Mouse (Mus musculus) hindbrain, embryonic 11.5 days (tissue): ENCODE data around the gene Unc5a. TPM values are rescaled to one million over a fixed set of nuclear protein-coding genes. Genes with fewer than 3 reads are reported as not detected.

ENCODE experiments used
- ATAC-seq: fragments of 200-750 bp; cut with Nextera tagmentation; 2 replicates; pipeline ENCODE4 v1.8.0; 2017; ENCODE audit warnings: mild to moderate bottlenecking, moderate TSS enrichment, moderate library complexity; ENCODE audit not compliant: low FRiP score
- DNase-seq: peaks from one replicate; pipeline ENCODE4 v3.0.0-alpha.2; 2015; ENCODE audit warnings: low spot score
- H3K27ac ChIP-seq: fragments of 300-500 bp; sonication (generic); 2 replicates; pipeline ENCODE4 v1.5.1; 2014; ENCODE audit warnings: mild to moderate bottlenecking, low read depth, low read length
- H3K27me3 ChIP-seq: fragments of 300-500 bp; sonication (generic); 2 replicates; pipeline ENCODE4 v1.6.1; 2014; ENCODE audit warnings: mild to moderate bottlenecking, low read length, moderate library complexity, mixed read lengths; ENCODE audit not compliant: control insufficient read depth, insufficient read depth
- H3K36me3 ChIP-seq: fragments of 300-500 bp; sonication (generic); 2 replicates; pipeline ENCODE4 v1.6.1; 2014; ENCODE audit warnings: mild to moderate bottlenecking, low read length, moderate library complexity, mixed read lengths; ENCODE audit not compliant: control insufficient read depth, insufficient read depth
- H3K4me1 ChIP-seq: fragments of 300-500 bp; sonication (generic); replicated peaks from 2 replicates; pipeline ENCODE4 v1.6.1; 2014; ENCODE audit warnings: low read length, mixed read lengths; ENCODE audit not compliant: control insufficient read depth, insufficient read depth
- H3K4me2 ChIP-seq: fragments of 300-500 bp; sonication (generic); replicated peaks from 2 replicates; pipeline ENCODE4 v1.6.1; 2014; ENCODE audit warnings: mild to moderate bottlenecking, low read depth, low read length
- H3K4me3 ChIP-seq: fragments of 300-500 bp; sonication (generic); 2 replicates; pipeline ENCODE4 v1.5.1; 2014; ENCODE audit warnings: low read depth, low read length
- H3K9ac ChIP-seq: fragments of 300-500 bp; sonication (generic); 2 replicates; pipeline ENCODE4 v1.6.1; 2014; ENCODE audit warnings: low read depth, low read length
- H3K9me3 ChIP-seq: fragments of 300-500 bp; sonication (generic); 2 replicates; pipeline ENCODE4 v1.6.1; 2016; ENCODE audit warnings: low read length; ENCODE audit not compliant: control insufficient read depth
- WGBS: fragments of 180-500 bp; shearing (Covaris S2); extraction: QIAGEN DNeasy Blood & Tissue Kit; methylation state at CpG from one replicate; pipeline ENCODE4 v1.1.7; 2014; 5-methylcytosine and 5-hydroxymethylcytosine counted together
- polyA plus RNA-seq: library from polyadenylated mRNA; unstranded; fragments of >200 nt; fragmentation: Nextera tagmentation; extraction: Ambion mirVana; gene quantifications from 2 replicates; pipeline ENCODE4 v1.2.1, GENCODE M21; 2014

Unc5a gene
- polyA plus RNA-seq, 1 experiment from 2014 or later: 2.9 TPM

DNA sequence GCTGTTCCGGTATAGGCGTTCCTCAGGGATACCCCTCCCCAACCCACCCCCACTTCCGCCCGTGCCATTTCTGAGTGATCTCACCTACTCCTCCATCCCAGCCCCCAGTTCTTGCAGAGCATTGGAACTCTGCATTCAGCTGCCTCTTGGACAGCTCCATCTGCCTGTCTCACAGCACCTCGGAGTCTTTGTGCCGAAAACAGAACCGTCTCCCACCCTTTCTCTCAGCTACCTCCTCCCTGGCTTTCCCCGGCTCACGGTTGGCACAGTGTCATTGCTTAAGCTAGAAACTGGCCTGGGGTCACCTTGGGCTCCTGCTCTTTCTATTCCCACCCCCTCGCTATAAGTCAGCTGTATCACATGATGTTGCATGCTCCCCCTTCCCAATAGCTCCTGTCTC, 51.2 kb downstream of the Unc5a start:
- H3K9me3 ChIP-seq: no peaks in the 10 kb centered on the region
- H3K27me3 ChIP-seq: peaks cover 20% of the 10 kb centered on the region
- no peak overlapping the region for H3K9ac ChIP-seq
- H3K4me1 ChIP-seq: peaks cover 9% of the 10 kb centered on the region; the same call in 1 of the 2 replicates
- DNase-seq: no peak
- H3K27ac ChIP-seq: no peak overlapping the region
- H3K4me2 ChIP-seq: no peak overlapping the region
- ATAC-seq: no peak
- H3K4me3 ChIP-seq: no peak overlapping the region
- 86% methylated on average over 10 of the region's 10 CpGs for WGBS
- H3K36me3 ChIP-seq: no peaks in the 10 kb centered on the region

DNA sequence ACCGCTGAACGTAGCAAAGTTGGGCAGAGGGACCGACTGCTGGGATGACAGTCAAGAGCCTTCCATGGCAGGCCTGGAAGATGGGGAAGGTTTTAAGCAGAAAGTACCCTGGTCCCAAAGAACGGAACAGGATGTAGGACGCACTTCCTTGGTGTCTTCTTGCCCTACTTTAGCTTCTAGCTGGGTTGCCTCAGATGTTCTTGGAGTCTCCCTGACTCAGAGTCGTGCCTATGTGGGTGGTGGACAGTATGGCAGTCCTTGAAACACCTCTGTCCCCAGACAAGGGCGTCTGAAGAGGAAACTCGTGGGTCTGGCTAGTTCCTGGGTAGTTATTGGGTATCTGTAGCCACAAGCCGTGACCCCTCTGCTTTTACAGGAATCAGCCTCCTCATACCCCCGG, 52.9 kb downstream of the Unc5a start:
- no peaks in the 10 kb centered on the region for H3K9me3 ChIP-seq
- WGBS: 77% methylated on average over 10 of the region's 10 CpGs

DNA sequence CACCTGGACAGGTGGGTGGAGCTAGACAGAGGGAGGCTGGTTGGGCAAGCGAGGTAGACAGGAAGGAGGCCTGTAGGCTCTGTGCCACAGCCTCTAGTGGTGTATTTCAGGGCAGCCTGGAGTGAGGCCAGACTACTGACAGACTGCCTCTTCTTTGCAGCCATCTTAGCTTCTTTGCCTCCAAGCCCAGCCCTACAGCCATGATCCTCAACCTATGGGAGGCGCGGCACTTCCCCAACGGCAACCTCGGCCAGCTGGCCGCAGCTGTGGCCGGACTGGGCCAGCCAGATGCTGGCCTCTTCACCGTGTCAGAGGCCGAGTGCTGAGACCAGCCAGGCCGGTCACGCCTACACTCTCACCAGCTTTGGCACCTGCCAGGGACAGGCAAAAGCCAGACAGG, 55.4 kb downstream of the Unc5a start:
- DNase-seq (no peak), ATAC-seq (no peak)
- Histone ChIP-seq H3K4me2 (no peak overlapping the region), H3K4me1 (peaks cover 12% of the 10 kb centered on the region), H3K27me3 (peaks cover 19% of the 10 kb centered on the region), H3K9me3 (no peaks in the 10 kb centered on the region), H3K4me3 (no peak overlapping the region), H3K27ac (no peak overlapping the region), H3K36me3 (no peaks in the 10 kb centered on the region), H3K9ac (no peak overlapping the region)
- 69% methylated on average over 11 of the region's 11 CpGs for WGBS

More for the DNA sequence above, 52.9 kb downstream of the Unc5a start:
- Histone ChIP-seq H3K36me3 (no peaks in the 10 kb centered on the region), H3K4me1 (peaks cover 9% of the 10 kb centered on the region; the same call in 1 of the 2 replicates), H3K4me2 (no peak overlapping the region), H3K27me3 (peaks cover 21% of the 10 kb centered on the region), H3K4me3 (no peak overlapping the region), H3K27ac (no peak overlapping the region), H3K9ac (no peak overlapping the region)
- DNase-seq: no peak
- ATAC-seq: no peak

DNA sequence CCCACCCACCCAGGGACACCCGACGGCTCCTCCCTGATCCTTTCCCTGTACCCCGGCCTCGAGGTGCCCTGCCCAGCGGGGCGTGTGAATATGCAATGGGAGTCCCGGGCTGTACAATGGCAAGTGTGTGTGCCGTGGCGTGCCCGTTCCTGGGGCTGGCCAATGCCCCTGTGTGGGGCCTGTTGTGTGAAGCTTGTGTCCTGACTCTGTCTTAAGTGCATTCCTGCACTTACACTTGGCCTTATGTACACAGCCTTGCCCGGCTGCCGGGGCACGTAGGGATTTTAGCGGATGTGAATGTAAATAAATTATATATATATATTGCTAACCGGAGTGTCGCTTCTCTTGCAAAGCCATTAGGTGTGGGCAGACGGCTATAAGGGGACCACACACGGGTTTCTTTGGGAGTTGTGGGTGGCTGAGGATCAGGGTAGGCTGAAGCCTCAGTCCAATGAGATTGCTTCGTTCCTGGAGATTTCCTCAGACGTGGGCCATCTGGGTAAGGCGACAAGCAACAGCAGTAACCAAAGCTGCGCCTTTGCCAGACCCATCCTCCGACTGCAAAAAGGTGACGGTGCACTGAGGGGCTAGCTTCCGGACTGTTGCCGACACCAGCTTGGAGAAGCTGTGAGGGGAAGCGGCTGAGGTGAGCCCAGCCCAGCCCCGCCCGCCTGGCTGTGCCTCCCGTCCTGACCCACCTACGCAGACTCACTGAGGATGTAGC, 56.6 kb downstream of the Unc5a start:
- no peaks in the 10 kb centered on the region for H3K36me3 ChIP-seq
- H3K4me2 ChIP-seq: no peak overlapping the region
- no peak overlapping the region for H3K27ac ChIP-seq
- no peak overlapping the region for H3K4me3 ChIP-seq
- H3K9ac ChIP-seq: no peak overlapping the region
- H3K9me3 ChIP-seq: no peaks in the 10 kb centered on the region
- ATAC-seq (no peak), DNase-seq (no peak)
- 71% methylated on average over 31 of the region's 31 CpGs for WGBS
- H3K27me3 ChIP-seq: peaks cover 18% of the 10 kb centered on the region
- peaks cover 12% of the 10 kb centered on the region for H3K4me1 ChIP-seq

DNA sequence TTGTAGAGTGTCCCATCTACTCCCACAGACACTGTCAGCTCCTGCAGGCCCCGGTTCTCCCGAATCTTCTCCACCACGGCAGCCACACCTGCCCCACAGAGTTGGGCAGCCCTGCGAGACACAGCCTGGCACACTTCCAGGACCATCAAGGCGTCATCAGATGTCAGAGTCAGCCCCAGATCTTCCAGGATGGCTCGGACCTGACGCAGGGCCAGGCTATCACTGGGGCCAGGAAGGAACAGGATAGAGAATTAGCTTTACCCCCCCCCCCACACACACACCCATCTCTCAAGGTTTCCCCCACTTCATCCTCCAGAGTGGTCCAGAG, 57.2 kb downstream of the Unc5a start:
- 78% methylated on average over 7 of the region's 7 CpGs for WGBS
- ATAC-seq: no peak
- Histone ChIP-seq H3K4me1 (peaks cover 12% of the 10 kb centered on the region), H3K27me3 (peaks cover 22% of the 10 kb centered on the region), H3K4me2 (no peak overlapping the region), H3K27ac (no peak overlapping the region), H3K9ac (no peak overlapping the region), H3K9me3 (no peaks in the 10 kb centered on the region), H3K36me3 (no peaks in the 10 kb centered on the region), H3K4me3 (no peak overlapping the region)
- DNase-seq: no peak

DNA sequence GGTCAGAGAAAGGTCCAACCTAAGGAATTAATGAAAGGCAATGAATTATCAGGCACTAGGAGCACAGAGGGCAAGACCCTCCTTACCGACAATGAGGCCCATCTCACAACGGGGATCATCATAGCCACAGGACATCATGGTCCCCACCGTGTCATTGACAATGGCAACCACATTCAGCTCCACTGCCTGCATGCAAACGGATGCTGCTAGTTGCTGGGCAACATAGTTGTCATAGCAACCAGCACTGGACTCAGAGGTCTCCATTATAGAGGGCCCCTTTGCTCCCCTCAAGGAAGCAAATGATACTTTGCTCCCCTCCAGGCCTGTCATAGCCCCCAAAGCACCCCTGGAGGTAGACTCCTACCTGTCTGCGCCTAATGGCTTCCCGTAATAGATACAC, 59.4 kb downstream of the Unc5a start:
- Histone ChIP-seq H3K4me1 (peaks cover 12% of the 10 kb centered on the region), H3K4me2 (no peak overlapping the region)
- 40% methylated on average over 6 of the region's 6 CpGs for WGBS

DNA sequence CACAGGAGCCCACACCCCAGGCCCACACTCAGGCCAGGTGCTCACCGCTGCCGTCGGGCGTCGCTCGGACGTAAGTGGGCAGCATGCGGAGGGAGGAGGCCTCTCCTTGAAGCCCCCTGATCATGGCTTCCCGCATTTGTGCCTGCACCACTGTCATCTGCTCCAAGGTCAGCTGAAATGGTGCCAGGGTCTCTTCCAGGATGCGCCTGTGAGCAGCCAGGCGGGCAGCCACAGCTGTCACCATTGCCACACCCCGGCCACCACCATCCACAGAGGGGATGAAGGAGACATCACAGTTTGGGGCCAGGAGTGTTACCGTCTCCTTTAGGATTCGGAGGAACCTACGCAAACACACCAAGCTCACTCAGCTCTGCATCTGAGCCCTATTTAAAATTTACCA, 61.9 kb downstream of the Unc5a start:
- peaks cover 20% of the 10 kb centered on the region for H3K27me3 ChIP-seq
- no peak for DNase-seq
- no peaks in the 10 kb centered on the region for H3K9me3 ChIP-seq
- no peak overlapping the region for H3K4me3 ChIP-seq
- peaks cover 10% of the 10 kb centered on the region for H3K4me1 ChIP-seq
- no peak overlapping the region for H3K4me2 ChIP-seq
- H3K36me3 ChIP-seq: no peaks in the 10 kb centered on the region
- no peak overlapping the region for H3K9ac ChIP-seq
- no peak overlapping the region for H3K27ac ChIP-seq
- WGBS: 88% methylated on average over 15 of the region's 15 CpGs
- ATAC-seq: no peak

More for the DNA sequence above, 59.4 kb downstream of the Unc5a start:
- H3K9me3 ChIP-seq: no peaks in the 10 kb centered on the region
- H3K36me3 ChIP-seq: no peaks in the 10 kb centered on the region
- DNase-seq: peak; percentile 81
- no peak overlapping the region for H3K4me3 ChIP-seq
- ATAC-seq: 0 out of 2 replicates have a peak, but pooled peaks have one; percentile 17
- peaks cover 24% of the 10 kb centered on the region for H3K27me3 ChIP-seq
- no peak overlapping the region for H3K9ac ChIP-seq
- H3K27ac ChIP-seq: no peak overlapping the region

DNA sequence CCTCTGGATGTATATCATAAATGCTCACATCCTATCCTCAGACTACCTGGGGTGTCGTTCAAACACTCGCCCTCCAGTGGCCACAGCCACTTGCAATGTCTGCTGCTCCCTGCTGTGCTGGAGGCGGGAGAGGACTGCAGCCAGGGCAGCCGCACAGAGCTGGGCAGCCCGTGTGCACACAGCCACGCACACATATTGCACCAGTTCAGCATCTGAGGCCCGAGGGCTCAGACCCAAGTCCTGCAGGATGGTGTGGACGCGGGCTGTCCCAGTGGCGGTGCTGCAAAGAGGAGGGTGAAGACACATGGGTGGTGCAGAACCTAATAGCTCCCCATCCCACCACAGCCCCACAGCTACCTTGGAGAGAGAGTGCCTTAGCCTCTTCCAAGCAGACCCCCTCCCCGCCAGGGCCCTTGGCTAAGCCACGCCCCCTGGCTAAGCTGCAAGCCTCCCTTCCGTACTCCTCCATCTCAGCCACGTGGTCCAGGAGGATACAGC, 62.8 kb downstream of the Unc5a start:
- no peak overlapping the region for H3K9ac ChIP-seq
- H3K9me3 ChIP-seq: no peaks in the 10 kb centered on the region
- H3K4me3 ChIP-seq: no peak overlapping the region
- no peak overlapping the region for H3K27ac ChIP-seq
- peak overlapping the region; percentile 11; the same call in 1 of the 2 replicates for H3K4me2 ChIP-seq
- H3K27me3 ChIP-seq: peaks cover 18% of the 10 kb centered on the region
- WGBS: 4% methylated on average over 14 of the region's 14 CpGs
- no peaks in the 10 kb centered on the region for H3K36me3 ChIP-seq
- DNase-seq: no peak
- ATAC-seq: peak; percentile 39
- H3K4me1 ChIP-seq: peaks cover 10% of the 10 kb centered on the region

DNA sequence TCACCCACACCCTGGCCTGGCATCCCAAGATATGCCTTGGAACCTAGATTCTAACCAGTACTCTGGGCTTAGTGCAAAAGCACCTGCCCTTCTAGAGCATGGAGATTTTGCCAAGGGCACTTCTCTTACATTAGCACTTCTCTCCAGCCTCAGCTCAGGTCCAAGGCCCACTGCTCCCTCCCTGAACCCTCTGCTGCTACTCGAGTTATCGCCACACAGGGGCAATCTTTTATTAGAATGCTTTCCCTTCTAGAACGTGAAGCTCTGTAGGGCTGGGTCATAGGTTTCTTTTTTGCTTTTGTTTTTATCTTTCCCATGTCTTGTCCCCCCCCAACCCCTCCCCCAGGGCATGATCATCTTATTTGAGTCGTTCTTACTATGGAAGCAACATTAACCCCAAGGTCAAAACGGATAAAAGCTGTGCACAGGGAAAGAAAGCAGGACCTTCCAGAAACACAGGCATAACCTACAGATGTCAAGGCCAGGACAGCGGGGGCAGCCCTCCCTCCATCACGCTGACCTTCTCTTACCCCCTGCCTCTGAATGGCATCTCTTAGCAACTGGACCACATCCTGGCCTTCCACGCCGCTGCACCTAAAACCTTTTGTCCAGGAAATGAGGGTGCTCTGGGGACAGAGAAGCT, 64.6 kb downstream of the Unc5a start:
- 5% methylated on average over 9 of the region's 9 CpGs for WGBS
- H3K4me2 ChIP-seq: no peak overlapping the region
- H3K9ac ChIP-seq: no peak overlapping the region
- peaks cover 5% of the 10 kb centered on the region for H3K4me1 ChIP-seq
- no peaks in the 10 kb centered on the region for H3K9me3 ChIP-seq
- no peak for ATAC-seq
- DNase-seq: no peak
- no peak overlapping the region for H3K4me3 ChIP-seq
- H3K27ac ChIP-seq: no peak overlapping the region
- peaks cover 16% of the 10 kb centered on the region for H3K27me3 ChIP-seq
- H3K36me3 ChIP-seq: no peaks in the 10 kb centered on the region
